Mouse (Mus musculus) kidney, postnatal 0 days (tissue): ENCODE data around the gene Rnf152. TPM values are rescaled to one million over a fixed set of nuclear protein-coding genes. Genes with fewer than 3 reads are reported as not detected.
A peak's percentile ranks its signal among the peaks of the same experiment; 100 is the strongest.

Experiments
- ATAC-seq: fragments of 200-750 bp; cut with Nextera tagmentation; replicated peaks from 2 replicates; pipeline ENCODE4 v1.8.0; 2017; ENCODE audit warnings: low read depth, moderate number of reproducible peaks, moderate TSS enrichment, moderate library complexity; ENCODE audit not compliant: low FRiP score
- DNase-seq: peaks from one replicate; pipeline ENCODE4 v3.0.0-alpha.2; 2016; ENCODE audit warnings: low spot score
- H3K27ac ChIP-seq: fragments of 300-500 bp; sonication (generic); 2 replicates; pipeline ENCODE4 v1.5.1; 2014; ENCODE audit warnings: mild to moderate bottlenecking
- H3K27me3 ChIP-seq: fragments of 300-500 bp; sonication (generic); 2 replicates; pipeline ENCODE4 v1.6.1; 2014; ENCODE audit warnings: low read length, mixed read lengths; ENCODE audit not compliant: insufficient read depth
- H3K36me3 ChIP-seq: fragments of 300-500 bp; sonication (generic); 2 replicates; pipeline ENCODE4 v1.6.1; 2014; ENCODE audit warnings: low read length, mixed read lengths; ENCODE audit not compliant: insufficient read depth
- H3K4me1 ChIP-seq: fragments of 300-500 bp; sonication (generic); replicated peaks from 2 replicates; pipeline ENCODE4 v1.6.1; 2014; ENCODE audit warnings: antibody characterized with exemption, low read length, mixed read lengths; ENCODE audit not compliant: insufficient read depth
- H3K4me2 ChIP-seq: fragments of 300-500 bp; sonication (generic); 2 replicates; pipeline ENCODE4 v1.6.1; 2014; ENCODE audit warnings: mild to moderate bottlenecking, low read length, moderate library complexity, mixed read lengths
- H3K4me3 ChIP-seq: fragments of 300-500 bp; sonication (generic); replicated peaks from 2 replicates; pipeline ENCODE4 v1.5.1; 2014; ENCODE audit warnings: low read depth, low read length
- H3K9ac ChIP-seq: fragments of 300-500 bp; sonication (generic); 2 replicates; pipeline ENCODE4 v1.6.1; 2014; ENCODE audit warnings: low read depth, low read length
- H3K9me3 ChIP-seq: fragments of 300-500 bp; sonication (generic); replicated peaks from 2 replicates; pipeline ENCODE4 v1.6.1; 2016; ENCODE audit warnings: low read length, inconsistent platforms, mixed read lengths
- CTCF ChIP-seq: IDR thresholded peaks from 2 replicates; pipeline ENCODE4 v1.5.1; 2016; ENCODE audit warnings: antibody characterized with exemption, low read depth, mild to moderate bottlenecking, moderate library complexity
- WGBS: fragments of 180-500 bp; shearing (Covaris S2); extraction: QIAGEN DNeasy Blood & Tissue Kit; methylation state at CpG from one replicate; pipeline ENCODE4 v1.1.7; 2014; 5-methylcytosine and 5-hydroxymethylcytosine counted together
- polyA plus RNA-seq: library from polyadenylated mRNA; unstranded; fragments of >200 nt; fragmentation: Nextera tagmentation; extraction: Ambion mirVana; gene quantifications from 2 replicates; pipeline ENCODE4 v1.2.1, GENCODE M21; 2015

The Rnf152 gene
- polyA plus RNA-seq, 1 experiment from 2014 or later = 2.0 TPM

GRCm38 (mm10) chr1:105337397-105337796 lies 19.1 kb downstream of the Rnf152 start:
- 76% methylated on average over 4 of the region's 4 CpGs for WGBS
- no peaks in the 10 kb centered on the region for H3K9me3 ChIP-seq
- H3K27ac ChIP-seq = no peak overlapping the region
- H3K36me3 ChIP-seq = no peaks in the 10 kb centered on the region
- no peak for ATAC-seq
- TF ChIP-seq CTCF = no peak
- no peak for DNase-seq
- H3K4me2 ChIP-seq = no peak overlapping the region
- no peaks in the 10 kb centered on the region for H3K27me3 ChIP-seq
- H3K4me1 ChIP-seq = no peaks in the 10 kb centered on the region
- no peak overlapping the region for H3K4me3 ChIP-seq
- H3K9ac ChIP-seq = no peak overlapping the region

- Histone ChIP-seq H3K4me2 (no peak overlapping the region), H3K27me3 (no peaks in the 10 kb centered on the region), H3K36me3 (no peaks in the 10 kb centered on the region), H3K4me1 (no peaks in the 10 kb centered on the region), H3K9me3 (no peaks in the 10 kb centered on the region), H3K9ac (no peak overlapping the region), H3K4me3 (no peak overlapping the region), H3K27ac (no peak overlapping the region)
- DNase-seq (no peak), ATAC-seq (peak; percentile 69; the same call in 1 of the 2 replicates)
- no peak for TF ChIP-seq CTCF
- WGBS = 81% methylated on average over 5 of the region's 5 CpGs
These were observed 20.4 kb downstream of the Rnf152 start for GRCm38 (mm10) chr1:105336096-105336495.

- no peak for TF ChIP-seq CTCF
- 82% methylated on average over 8 of the region's 8 CpGs for WGBS
- Histone ChIP-seq H3K9me3 (no peaks in the 10 kb centered on the region), H3K9ac (no peak overlapping the region), H3K4me1 (no peaks in the 10 kb centered on the region), H3K27ac (no peak overlapping the region), H3K27me3 (no peaks in the 10 kb centered on the region), H3K4me2 (no peak overlapping the region), H3K36me3 (no peaks in the 10 kb centered on the region), H3K4me3 (no peak overlapping the region)
- ATAC-seq (0 out of 2 replicates have a peak, but pooled peaks have one; percentile 43), DNase-seq (no peak)
These were observed 24.3 kb downstream of the Rnf152 start for GRCm38 (mm10) chr1:105332087-105332731.

- WGBS = 77% methylated on average over 5 of the region's 5 CpGs
- TF ChIP-seq CTCF = no peak
- no peak overlapping the region for H3K9ac ChIP-seq
- H3K4me1 ChIP-seq = no peaks in the 10 kb centered on the region
- no peaks in the 10 kb centered on the region for H3K27me3 ChIP-seq
- H3K9me3 ChIP-seq = no peaks in the 10 kb centered on the region
- H3K27ac ChIP-seq = no peak overlapping the region
- no peak overlapping the region for H3K4me3 ChIP-seq
- no peak for ATAC-seq
- DNase-seq = no peak
- no peaks in the 10 kb centered on the region for H3K36me3 ChIP-seq
- no peak overlapping the region for H3K4me2 ChIP-seq
These were observed 24.9 kb downstream of the Rnf152 start for GRCm38 (mm10) chr1:105331605-105332004.

GRCm38 (mm10) chr1:105330581-105331320 lies 25.8 kb downstream of the Rnf152 start:
- no peaks in the 10 kb centered on the region for H3K36me3 ChIP-seq
- no peak overlapping the region for H3K4me3 ChIP-seq
- H3K4me1 ChIP-seq = no peaks in the 10 kb centered on the region
- WGBS = 65% methylated on average over 5 of the region's 5 CpGs
- ATAC-seq = no peak
- TF ChIP-seq CTCF = no peak
- no peak overlapping the region for H3K4me2 ChIP-seq
- DNase-seq = no peak
- no peaks in the 10 kb centered on the region for H3K27me3 ChIP-seq
- H3K27ac ChIP-seq = no peak overlapping the region
- no peak overlapping the region for H3K9ac ChIP-seq
- H3K9me3 ChIP-seq = no peaks in the 10 kb centered on the region

GRCm38 (mm10) chr1:105327789-105328188 lies 28.7 kb downstream of the Rnf152 start:
- WGBS = 100% methylated on average over 1 of the region's 1 CpGs
- H3K4me1 ChIP-seq = no peaks in the 10 kb centered on the region
- no peak for DNase-seq
- no peak overlapping the region for H3K4me2 ChIP-seq
- no peak overlapping the region for H3K4me3 ChIP-seq
- no peak for TF ChIP-seq CTCF
- H3K9me3 ChIP-seq = no peaks in the 10 kb centered on the region
- no peak for ATAC-seq
- no peaks in the 10 kb centered on the region for H3K36me3 ChIP-seq
- H3K9ac ChIP-seq = no peak overlapping the region
- H3K27me3 ChIP-seq = no peaks in the 10 kb centered on the region
- H3K27ac ChIP-seq = no peak overlapping the region
